ENCODE assay signal across 8 mouse cellular contexts in genomic region chr2:62681667-62682066, GRCm38 (mm10). TPM values are rescaled to one million over a fixed set of nuclear protein-coding genes. Genes with fewer than 3 reads are reported as not detected.
DNase-seq lines count a peak whose midpoint lies in the region; ATAC-seq and TF ChIP-seq lines count a peak whose summit lies in the region.
"Had no signal": no experiment of that assay in that cellular context is flagged by ENCODE, and none has a peak within 500 bp of the region (broad histone marks: within the 10 kb centered on the region; RNA-seq: fewer than 3 reads in every experiment).

No protein-coding gene starts in this region.

- WGBS in heart, embryonic 10.5 days: 68% methylated on average over 8 of the region's 8 CpGs
- 56% methylated on average over 8 of the region's 8 CpGs for WGBS in heart, adult 2 months
- 57% methylated on average over 8 of the region's 8 CpGs for WGBS in limb, embryonic 14.5 days

- H3K9me3 ChIP-seq in heart, embryonic 10.5 days: no peaks in the 10 kb centered on the region
- no peaks in the 10 kb centered on the region for H3K9me3 ChIP-seq in limb, embryonic 14.5 days (ENCODE audit: control insufficient read depth, low read length)

- no peak overlapping the region for H3K27ac ChIP-seq in heart, embryonic 10.5 days
- peak overlapping the region; percentile 68 for H3K27ac ChIP-seq in heart, adult 2 months
- no peak overlapping the region for H3K27ac ChIP-seq in limb, embryonic 14.5 days (replicated peaks; ENCODE audit: low read depth, low read length)

- H3K79me2 ChIP-seq in heart, adult 2 months (replicated peaks; ENCODE audit: control insufficient read depth, insufficient read depth, low read length): no peaks in the 10 kb centered on the region

- no peak overlapping the region for H3K4me2 ChIP-seq in limb, embryonic 14.5 days (replicated peaks; ENCODE audit: low read depth, low read length, severe bottlenecking)

- no peaks in the 10 kb centered on the region for H3K27me3 ChIP-seq in heart, embryonic 10.5 days (ENCODE audit: insufficient read depth, poor library complexity, severe bottlenecking)
- no peaks in the 10 kb centered on the region for H3K27me3 ChIP-seq in heart, adult 2 months (ENCODE audit: control insufficient read depth, insufficient read depth, low read length)
- H3K27me3 ChIP-seq in limb, embryonic 14.5 days (ENCODE audit: control insufficient read depth, insufficient read depth, low read length): no peaks in the 10 kb centered on the region

- H3K4me3 ChIP-seq in heart, embryonic 10.5 days: no peak overlapping the region
- H3K4me3 ChIP-seq in heart, adult 2 months: no peak overlapping the region
- H3K4me3 ChIP-seq in limb, embryonic 14.5 days (replicated peaks; ENCODE audit: low read length): no peak overlapping the region

- no peak for TF ChIP-seq EP300 in heart, adult 2 months (IDR thresholded peaks at IDR 0.05; ENCODE audit: insufficient read depth, low read depth, low read length)

- no peak for TF ChIP-seq POLR2A in brain, embryonic 14.5 days (IDR thresholded peaks at IDR 0.05; ENCODE audit: borderline replicate concordance, extremely low read depth, insufficient read depth, insufficient read length, poor library complexity, severe bottlenecking)
- TF ChIP-seq POLR2A in heart, adult 2 months (IDR thresholded peaks at IDR 0.05; ENCODE audit: insufficient read depth, low read depth, low read length): no peak
- TF ChIP-seq POLR2A in limb, embryonic 14.5 days (IDR thresholded peaks at IDR 0.05; ENCODE audit: borderline replicate concordance, extremely low read depth, insufficient read depth, insufficient read length): no peak

- peak; percentile 88 for DNase-seq in heart, adult 11 months
- no peak for DNase-seq in heart, embryonic 10.5 days (ENCODE audit: low spot score)
- DNase-seq in brain, embryonic 14.5 days (ENCODE audit: low read depth): peak; percentile 58
- peak in 1 of 2 experiments; percentile 54 for DNase-seq in heart, adult 2 months
- peak; percentile 16 for DNase-seq in limb, embryonic 14.5 days (ENCODE audit: low spot score)
- DNase-seq in yolk sac, embryonic 10.5 days (ENCODE audit: low spot score): no peak
- no peak for DNase-seq in kidney, postnatal 4 days
- DNase-seq: lung, postnatal 10 days had no signal

- no peaks in the 10 kb centered on the region for H3K36me3 ChIP-seq in heart, embryonic 10.5 days
- no peaks in the 10 kb centered on the region for H3K36me3 ChIP-seq in heart, adult 2 months (ENCODE audit: control insufficient read depth, insufficient read depth, low read length)
- no peaks in the 10 kb centered on the region for H3K36me3 ChIP-seq in limb, embryonic 14.5 days (ENCODE audit: control insufficient read depth, insufficient read depth, low read length)

- intact Hi-C loops in heart, adult 2 months (cut with DNase I): no loop called here

- no peak for TF ChIP-seq CTCF in brain, embryonic 14.5 days (IDR thresholded peaks at IDR 0.05; ENCODE audit: borderline replicate concordance, extremely low read depth, insufficient read depth, insufficient read length)
- no peak for TF ChIP-seq CTCF in heart, adult 2 months (IDR thresholded peaks at IDR 0.05)

- no peak for ATAC-seq in limb, embryonic 14.5 days (ENCODE audit: low FRiP score, low read depth)

- H3K4me1 ChIP-seq in heart, embryonic 10.5 days: peaks cover 4% of the 10 kb centered on the region; the same call in 1 of the 2 replicates
- H3K4me1 ChIP-seq in heart, adult 2 months (ENCODE audit: control insufficient read depth, insufficient read depth, low read length): no peaks in the 10 kb centered on the region; the same call in 1 of the 2 replicates
- H3K4me1 ChIP-seq in limb, embryonic 14.5 days (ENCODE audit: control insufficient read depth, insufficient read depth, low read length): 0 out of 2 replicates have a peak, but pooled peaks cover 2% of the 10 kb centered on the region

- H3K9ac ChIP-seq in heart, adult 2 months (ENCODE audit: low read depth, low read length): no peak overlapping the region
- no peak overlapping the region for H3K9ac ChIP-seq in limb, embryonic 14.5 days (ENCODE audit: low read depth, low read length, severe bottlenecking)

RNA-seq across cellular contexts. Expression of gene Gca, which starts 17.6 kb away (rescaled TPM):
- 9.0 and 14.6 TPM in 2 replicates for polyA plus RNA-seq in heart, embryonic 10.5 days (2016; fragmentation: Nextera tagmentation; extraction: Ambion mirVana)
- polyA plus RNA-seq in brain, embryonic 14.5 days (2012; rRNA removed): 5.3 and 7.1 TPM in 2 replicates
- total RNA-seq in heart, adult 2 months (2021): 10 to 100 TPM; 22.8 to 26.2 TPM
- 12.9 and 17.8 TPM in 2 replicates for polyA plus RNA-seq in heart, adult 2 months (2012; rRNA removed)
- 2.6 and 2.8 TPM in 2 replicates for polyA plus RNA-seq in limb, embryonic 14.5 days (2012; rRNA removed)
- 2.7 and 3.2 TPM in 2 replicates for polyA plus RNA-seq in limb, embryonic 14.5 days (2014; fragmentation: Nextera tagmentation; extraction: Ambion mirVana)

RNA-seq across cellular contexts. Expression of gene Ifih1, which starts 35.6 kb away (rescaled TPM):
- 0.93 and 1.0 TPM in 2 replicates for polyA plus RNA-seq in heart, embryonic 10.5 days (2016; fragmentation: Nextera tagmentation; extraction: Ambion mirVana)
- polyA plus RNA-seq in brain, embryonic 14.5 days (2012; rRNA removed): 0.40 and 0.72 TPM in 2 replicates
- total RNA-seq in heart, adult 2 months (2021): 1 to 10 TPM; 5.8 to 8.0 TPM
- polyA plus RNA-seq in heart, adult 2 months (2012; rRNA removed): 2.5 and 2.9 TPM in 2 replicates
- 0.67 and 0.75 TPM in 2 replicates for polyA plus RNA-seq in limb, embryonic 14.5 days (2012; rRNA removed)
- polyA plus RNA-seq in limb, embryonic 14.5 days (2014; fragmentation: Nextera tagmentation; extraction: Ambion mirVana): 1.8 and 2.7 TPM in 2 replicates

Comparison
In these comparisons a context has a peak if more than half of its experiments do, and no peak if none do; other contexts are left out.
1. DNase-seq: peak in heart, adult 11 months (single experiment), brain, embryonic 14.5 days (single experiment) and limb, embryonic 14.5 days (single experiment); none in heart, embryonic 10.5 days (single experiment), yolk sac, embryonic 10.5 days (single experiment) and kidney, postnatal 4 days (0 of 2).